Mouse (Mus musculus) retina, postnatal 1 day (tissue): ENCODE results near the gene Smarca1.

Source experiments
- DNase-seq: peaks from one replicate; pipeline ENCODE4 v3.0.0-alpha.2; 2012

The Smarca1 gene

DNA sequence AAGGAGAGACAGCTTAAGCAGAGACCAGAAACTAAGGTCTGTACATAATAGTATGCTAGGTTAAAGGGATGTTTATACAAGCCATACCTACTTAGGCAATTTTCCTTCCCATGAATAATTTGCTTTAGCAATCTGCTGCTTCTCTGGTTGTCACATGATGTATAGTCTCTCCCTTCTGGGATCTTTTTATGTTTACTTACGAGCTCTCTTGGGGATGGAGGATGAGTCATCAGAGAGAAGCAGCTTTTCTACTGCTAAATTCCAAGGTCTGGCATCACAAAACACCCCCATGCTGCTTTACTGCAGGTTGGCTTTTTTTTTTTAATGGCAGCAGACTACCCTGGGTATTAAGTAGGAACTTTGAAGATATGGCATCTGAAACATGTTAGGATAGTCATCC lies 132.6 kb downstream of the Smarca1 start:
- DNase-seq: no peak
